Mouse (Mus musculus): ENCODE measurements at regions not wholly inside any gene's neighbourhood (a gene's known extent, or its start where the extent isn't known, plus 50 kb on each side); places are given as distances from the start of the nearest gene placed in this dataset.

DNA sequence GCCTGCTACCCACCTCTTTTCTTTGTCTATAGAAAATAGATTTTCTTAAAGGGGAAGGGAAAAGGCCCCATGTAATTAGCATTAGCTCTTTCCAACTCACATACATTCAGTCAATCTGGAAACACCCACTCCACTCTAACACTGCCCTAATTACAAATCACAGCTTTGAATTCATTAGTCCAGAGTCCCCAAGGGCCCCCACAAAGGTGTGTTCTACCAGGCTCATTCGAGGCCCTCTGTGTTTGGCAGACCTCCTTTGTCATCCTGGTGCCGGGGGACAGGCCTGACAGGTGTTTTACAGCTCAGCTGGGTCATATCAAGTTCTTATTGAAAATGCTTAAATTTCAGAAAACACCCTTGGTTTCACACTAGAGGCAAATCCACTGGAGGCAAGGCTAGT, 234.3 kb downstream of the Rab11fip2 start:
- TF ChIP-seq CTCF (IDR thresholded peaks at IDR 0.05; ENCODE audit: low read depth), result no peak
- no peak for TF ChIP-seq EP300 (optimal IDR thresholded peaks at IDR 0.05)

All from stomach, postnatal 0 days (tissue).